In the genomic region with DNA sequence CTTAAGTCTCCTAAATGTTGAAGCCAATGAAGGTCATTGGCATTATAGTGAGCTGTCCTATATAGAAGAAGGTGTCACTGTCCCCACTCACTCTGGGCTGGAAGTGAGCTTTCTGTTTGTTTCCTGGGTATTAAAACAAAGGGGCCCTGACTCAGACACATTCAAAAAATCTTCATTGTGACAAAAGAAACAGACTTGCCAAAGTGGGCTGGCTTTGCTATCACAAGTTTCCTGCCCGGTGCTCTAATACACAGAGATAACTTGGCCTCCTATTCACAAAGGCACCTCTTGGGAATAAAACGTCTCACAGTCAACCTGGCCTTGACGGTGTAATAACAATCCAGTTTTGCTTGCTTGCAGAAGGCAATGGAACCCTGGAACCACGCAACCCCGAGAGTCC, we compare ENCODE assay signal across 23 mouse cellular contexts. TPM values are rescaled to one million over a fixed set of nuclear protein-coding genes. Genes with fewer than 3 reads are reported as not detected.
"Had no signal": no experiment of that assay in that cellular context is flagged by ENCODE, and none has a peak within 500 bp of the region (broad histone marks: within the 10 kb centered on the region; RNA-seq: fewer than 3 reads in every experiment).

No protein-coding gene starts in this region.

- H3K27ac ChIP-seq: lung, embryonic 15.5 days; macrophage; midbrain, embryonic 13.5 days; midbrain, embryonic 15.5 days; neural tube, embryonic 12.5 days; stomach, embryonic 15.5 days; stomach, postnatal 0 days had no signal

- ATAC-seq: lung, postnatal 0 days; midbrain, embryonic 13.5 days; midbrain, embryonic 15.5 days had no signal

- H3K4me3 ChIP-seq: lung, embryonic 15.5 days; megakaryocyte, embryonic 14.5 days; midbrain, embryonic 13.5 days; midbrain, embryonic 15.5 days; neural tube, embryonic 12.5 days; stomach, embryonic 15.5 days had no signal

- H3K9ac ChIP-seq: lung, embryonic 15.5 days; midbrain, embryonic 13.5 days; midbrain, embryonic 15.5 days; neural tube, embryonic 12.5 days; stomach, embryonic 15.5 days had no signal

- H3K27me3 ChIP-seq: lung, embryonic 15.5 days; midbrain, embryonic 13.5 days; midbrain, embryonic 15.5 days; neural tube, embryonic 12.5 days; stomach, embryonic 15.5 days had no signal

- H3K4me2 ChIP-seq: lung, embryonic 15.5 days; midbrain, embryonic 11.5 days; midbrain, embryonic 13.5 days; midbrain, embryonic 15.5 days; neural tube, embryonic 12.5 days; stomach, embryonic 15.5 days had no signal

- DNase-seq: lung, adult 2 months; lung, postnatal 14 days; lung, postnatal 36 days; right cerebral cortex, postnatal 14 days; thymus, adult 2 months; thymus, postnatal 25 days; thymus, postnatal 4 days had no signal

- H3K9me3 ChIP-seq: lung, embryonic 15.5 days; megakaryocyte, embryonic 14.5 days; midbrain, embryonic 13.5 days; midbrain, embryonic 15.5 days; neural tube, embryonic 12.5 days; stomach, embryonic 15.5 days had no signal

- H3K36me3 ChIP-seq: lung, embryonic 15.5 days; midbrain, embryonic 13.5 days; midbrain, embryonic 15.5 days; neural tube, embryonic 12.5 days; stomach, embryonic 15.5 days had no signal

- H3K4me1 ChIP-seq: lung, embryonic 15.5 days; midbrain, embryonic 13.5 days; midbrain, embryonic 15.5 days; neural tube, embryonic 12.5 days; stomach, embryonic 15.5 days had no signal

RNA-seq across cellular contexts. Expression of a gene that starts 38.6 kb away (rescaled TPM):
- total RNA-seq: megakaryocyte progenitor cell, adult 5-6 weeks; midbrain, postnatal 0 days; monocyte, adult 5-6 weeks; neutrophil, adult 5-6 weeks had no signal
- polyA plus RNA-seq: lung, embryonic 15.5 days; lung, postnatal 0 days; macrophage; midbrain, embryonic 11.5 days; midbrain, embryonic 13.5 days; midbrain, embryonic 15.5 days; midbrain, postnatal 0 days; neural tube, embryonic 12.5 days; neural tube, embryonic 14.5 days; spleen, adult 2 months; stomach, embryonic 15.5 days; stomach, postnatal 0 days had no signal
